Mouse (Mus musculus) CH12.LX (cell line): ENCODE data around the gene 4930548H24Rik. TPM values are rescaled to one million over a fixed set of nuclear protein-coding genes. Genes with fewer than 3 reads are reported as not detected.

Experiments
- DNase-seq: peaks from one replicate; pipeline ENCODE4 v3.0.0-alpha.2; 2013; ENCODE audit errors: extremely low read depth
- H3K27ac ChIP-seq: 2 replicates; pipeline ENCODE4 v1.5.1; 2012; ENCODE audit warnings: low read depth, mild to moderate bottlenecking, control low read depth, moderate library complexity; ENCODE audit not compliant: insufficient read depth
- H3K27me3 ChIP-seq: replicated peaks from 2 replicates; pipeline ENCODE3; 2012; ENCODE audit warnings: inconsistent platforms
- H3K36me3 ChIP-seq, 2 experiments: replicated peaks in 1 of 2; 2 replicates each; pipeline versions ENCODE3 to v1.6.1; 2012; ENCODE audit warnings: inconsistent platforms in 1 of 2, low read length in 1 of 2, mild to moderate bottlenecking in 1 of 2, mixed read lengths in 1 of 2, moderate library complexity in 1 of 2; ENCODE audit not compliant: control insufficient read depth in 1 of 2, insufficient read depth in 1 of 2
- H3K4me1 ChIP-seq, 2 experiments: 2 replicates each; pipeline ENCODE4 v1.6.1; 2012; ENCODE audit warnings: inconsistent platforms in 1 of 2, moderate library complexity in 1 of 2; ENCODE audit not compliant: insufficient read depth in 2 of 2, control insufficient read depth in 1 of 2
- H3K4me2 ChIP-seq: 2 replicates; pipeline ENCODE4 v1.6.1; 2012; ENCODE audit warnings: low read depth, mild to moderate bottlenecking, control low read depth; ENCODE audit not compliant: poor library complexity, insufficient read depth, severe bottlenecking
- H3K4me3 ChIP-seq, 3 experiments: fragments of 150-350 bp in 1 of 3; sonication (generic) in 1 of 3; replicated peaks in 1 of 3; 2 replicates each; pipeline versions ENCODE3 to v1.5.1; 2011 to 2012; ENCODE audit warnings: low read depth in 2 of 3, low read length in 2 of 3, mild to moderate bottlenecking in 2 of 3, moderate library complexity in 2 of 3, control low read depth in 1 of 3, improper control_type of control experiment in 1 of 3, inconsistent platforms in 1 of 3, mixed read lengths in 1 of 3; ENCODE audit not compliant: poor library complexity in 1 of 3
- H3K79me2 ChIP-seq: replicated peaks from 2 replicates; pipeline ENCODE4 v1.6.1; 2012; ENCODE audit warnings: mild to moderate bottlenecking, moderate library complexity; ENCODE audit not compliant: control insufficient read depth, poor library complexity, insufficient read depth, severe bottlenecking; ENCODE audit errors: extremely low read depth
- H3K9ac ChIP-seq: 2 replicates; pipeline ENCODE4 v1.6.1; 2012; ENCODE audit warnings: low read depth, mild to moderate bottlenecking, control low read depth, moderate library complexity; ENCODE audit not compliant: insufficient read depth
- H3K9me3 ChIP-seq: replicated peaks from 2 replicates; pipeline ENCODE3; 2012; ENCODE audit warnings: low read length, inconsistent platforms, mixed read lengths
- ELF1 ChIP-seq: IDR thresholded peaks from 2 replicates; pipeline ENCODE4 v1.6.1; 2014; ENCODE audit warnings: low read depth, mild to moderate bottlenecking, inconsistent platforms, low read length, improper control_type of control experiment
- EP300 ChIP-seq: IDR thresholded peaks from 2 replicates; pipeline ENCODE4 v1.6.1; 2011; ENCODE audit warnings: low read length, improper control_type of control experiment
- ETS1 ChIP-seq: conservative IDR thresholded peaks from 2 replicates; pipeline ENCODE4 v1.6.1; 2012; ENCODE audit warnings: low read depth, mild to moderate bottlenecking, inconsistent platforms, low read length, improper control_type of control experiment, moderate library complexity
- MAZ ChIP-seq: IDR thresholded peaks from 2 replicates; pipeline ENCODE4 v1.6.1; 2012; ENCODE audit warnings: low read depth, mild to moderate bottlenecking, inconsistent platforms, low read length, improper control_type of control experiment, moderate library complexity
- MEF2A ChIP-seq: IDR thresholded peaks from 2 replicates; pipeline ENCODE4 v1.6.1; 2014; ENCODE audit warnings: low read depth, mild to moderate bottlenecking, inconsistent platforms, low read length, improper control_type of control experiment, borderline replicate concordance
- NRF1 ChIP-seq: IDR thresholded peaks from 2 replicates; pipeline ENCODE4 v1.6.1; 2014; ENCODE audit warnings: low read depth, mild to moderate bottlenecking, inconsistent platforms, low read length, improper control_type of control experiment, moderate library complexity
- POLR2A ChIP-seq: IDR thresholded peaks from 2 replicates; pipeline ENCODE4 v1.6.1; 2011; ENCODE audit warnings: low read depth, mild to moderate bottlenecking, improper control_type of control experiment, low read length
- POLR2AphosphoS2 ChIP-seq: IDR thresholded peaks from 2 replicates; pipeline ENCODE4 v1.6.1; 2011; ENCODE audit warnings: low read depth, low read length, improper control_type of control experiment
- RAD21 ChIP-seq: IDR thresholded peaks from 2 replicates; pipeline ENCODE4 v1.6.1; 2011; ENCODE audit warnings: low read depth, mild to moderate bottlenecking, low read length, improper control_type of control experiment, moderate library complexity
- TCF12 ChIP-seq: IDR thresholded peaks from 2 replicates; pipeline ENCODE4 v1.6.1; 2014; ENCODE audit warnings: low read depth, mild to moderate bottlenecking, inconsistent platforms, low read length, improper control_type of control experiment
- UBTF ChIP-seq: IDR thresholded peaks from 2 replicates; pipeline ENCODE4 v1.6.1; 2012; ENCODE audit warnings: low read depth, mild to moderate bottlenecking, inconsistent platforms, low read length, improper control_type of control experiment, moderate library complexity
- USF2 ChIP-seq: conservative IDR thresholded peaks from 2 replicates; pipeline ENCODE4 v1.6.1; 2011; ENCODE audit warnings: low read depth, low read length, improper control_type of control experiment
- ZC3H11A ChIP-seq: IDR thresholded peaks from 2 replicates; pipeline ENCODE4 v1.6.1; 2012; ENCODE audit warnings: low read depth, mild to moderate bottlenecking, inconsistent platforms, low read length, improper control_type of control experiment
- dilution Hi-C: fragments of 300-500 bp; cut with MboI; formaldehyde crosslinking; loops from 2 replicates; pipeline ENCODE4 v1.14.3; 2020; ENCODE audit warnings: low sequenced_read_pairs; ENCODE audit not compliant: extremely low pct_unique_long_range_greater_than_20kb, extremely low pct_ligation_motif_present
- in situ Hi-C: fragments of 300-500 bp; cut with MboI; formaldehyde crosslinking; loops from 3 replicates; pipeline ENCODE4 v1.14.3; 2019; ENCODE audit warnings: low sequenced_read_pairs, low pct_ligation_motif_present, low pct_unique_long_range_greater_than_20kb, mixed read lengths
- polyA plus RNA-seq: library from polyadenylated mRNA; unstranded; fragments of >175 nt; gene quantifications from 2 replicates; pipeline ENCODE4 v1.2.1, GENCODE M21; 2012; ENCODE audit warnings: low read depth; ENCODE audit not compliant: insufficient read length
- total RNA-seq, 2 experiments: library from RNA; depleted of rRNA; stranded (reverse); fragments of 300-350 nt in 1 of 2; fragments of >200 nt in 1 of 2; gene quantifications; 2 replicates each; pipeline ENCODE4 v1.2.3; 2012 to 2014

Gene 4930548H24Rik
- total and polyA plus RNA-seq, 3 experiments = not detected

DNA sequence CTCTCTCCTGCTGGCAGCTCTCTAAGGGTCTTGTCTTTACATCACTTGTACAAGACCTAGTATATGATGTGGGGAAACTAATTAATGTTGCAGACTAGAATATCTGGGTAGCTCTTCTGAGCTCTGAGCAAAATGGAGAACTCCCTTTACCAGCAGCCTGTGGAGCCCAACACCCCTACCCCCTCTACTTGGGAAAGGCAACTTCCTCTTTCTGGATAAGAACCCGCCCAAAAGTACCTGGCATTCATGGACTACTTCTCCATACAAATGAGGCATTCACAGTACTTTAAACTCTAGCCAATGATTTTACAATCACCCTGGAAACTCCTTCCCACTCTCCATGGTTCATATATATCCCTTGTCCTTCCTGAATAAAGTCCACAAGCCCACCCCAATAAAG is 26.9 kb downstream of the 4930548H24Rik start:
- peaks cover 60 to 94% of the 10 kb centered on the region in 2 experiments for H3K36me3 ChIP-seq
- dilution Hi-C loops = no loop called here

DNA sequence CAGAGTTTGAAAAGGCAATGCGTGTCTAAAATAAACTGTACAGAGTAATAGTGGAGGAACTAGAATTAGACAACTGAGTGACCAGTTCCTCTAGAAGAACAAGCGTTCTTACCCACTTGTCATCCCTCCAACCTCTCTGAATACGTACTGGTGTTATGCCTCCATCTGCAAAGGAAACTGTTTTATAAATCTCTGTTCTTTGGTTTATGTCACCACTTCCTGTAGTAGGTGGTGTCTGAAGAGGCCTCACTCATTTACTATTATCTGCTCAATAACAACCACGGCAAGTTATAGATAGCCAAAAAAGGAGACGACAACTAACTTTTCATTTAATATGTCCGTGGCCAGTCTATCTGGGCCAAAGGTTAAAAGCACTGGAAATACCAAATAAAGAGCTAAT is 35.0 kb downstream of the 4930548H24Rik start:
- Histone ChIP-seq H3K4me3 (no peak overlapping the region), H3K4me2 (no peak overlapping the region), H3K4me1 (peaks cover 0 to 14% of the 10 kb centered on the region in 2 experiments; a peak in 3 of 4 replicates), H3K36me3 (peaks cover 38 to 73% of the 10 kb centered on the region in 2 experiments), H3K27ac (no peak overlapping the region), H3K9me3 (no peaks in the 10 kb centered on the region), H3K27me3 (no peaks in the 10 kb centered on the region), H3K9ac (no peak overlapping the region), H3K79me2 (peaks cover 6% of the 10 kb centered on the region)
- in situ Hi-C loops (no loop called here), dilution Hi-C loops (no loop called here)
- no peak for DNase-seq
- TF ChIP-seq UBTF = no peak
- no peak for TF ChIP-seq MAZ
- TF ChIP-seq USF2 = no peak
- TF ChIP-seq POLR2AphosphoS2 = no peak
- TF ChIP-seq POLR2A = no peak
- no peak for TF ChIP-seq ZC3H11A

More for the DNA sequence above, 26.9 kb downstream of the 4930548H24Rik start:
- no peak overlapping the region for H3K4me2 ChIP-seq
- no peaks in the 10 kb centered on the region for H3K27me3 ChIP-seq
- no peak overlapping the region for H3K4me3 ChIP-seq
- no peaks in the 10 kb centered on the region for H3K9me3 ChIP-seq
- in situ Hi-C loops = no loop called here
- H3K9ac ChIP-seq = no peak overlapping the region
- DNase-seq = peak; percentile 17
- peaks cover 0 to 5% of the 10 kb centered on the region in 2 experiments; a peak in 1 of 4 replicates for H3K4me1 ChIP-seq
- no peak overlapping the region for H3K27ac ChIP-seq
- no peak for TF ChIP-seq ETS1
- TF ChIP-seq TCF12 = no peak
- no peak for TF ChIP-seq RAD21
- no peak for TF ChIP-seq NRF1
- no peak for TF ChIP-seq EP300
- no peak for TF ChIP-seq MEF2A
- no peak for TF ChIP-seq ZC3H11A
- no peak for TF ChIP-seq ELF1
- TF ChIP-seq POLR2A = no peak
- TF ChIP-seq, all 38 proteins: peak for 0
- no peaks in the 10 kb centered on the region for H3K79me2 ChIP-seq
